Mouse (Mus musculus): ENCODE measurements around the gene 9130213A22Rik. TPM values are rescaled to one million over a fixed set of nuclear protein-coding genes. Genes with fewer than 3 reads are reported as not detected.

Gene 9130213A22Rik
- 0.11 and 0.16 TPM in 2 replicates for polyA plus RNA-seq (2016; fragmentation: Nextera tagmentation; extraction: Ambion mirVana)

- peak within 1 kb of the TSS; percentile 82 for H3K27ac ChIP-seq
- H3K27me3 ChIP-seq (ENCODE audit: poor library complexity, severe bottlenecking): peaks cover 47% of the 10 kb centered on the region
- no peaks in the 10 kb centered on the region for H3K9me3 ChIP-seq
- peak; percentile 89 for DNase-seq (ENCODE audit: extremely low spot score, low spot score)
- H3K36me3 ChIP-seq (replicated peaks): no peaks in the 10 kb centered on the region
- H3K4me1 ChIP-seq: peaks cover 71% of the 10 kb centered on the region
- under 1% methylated on average over 66 of the region's 66 CpGs for WGBS
- H3K4me3 ChIP-seq: peak within 1 kb of the TSS; percentile 84
Measured at GRCm38 (mm10) chr11:69122336-69122951, at the start of gene 9130213A22Rik. Gene 9130213A22Rik (minus strand): TSS chr11:69122589.

- 33% methylated on average over 7 of the region's 7 CpGs for WGBS
- Histone ChIP-seq H3K27ac (no peak overlapping the region), H3K36me3 (replicated peaks) (no peaks in the 10 kb centered on the region), H3K9me3 (no peaks in the 10 kb centered on the region), H3K4me1 (0 out of 2 replicates have a peak, but pooled peaks cover 7% of the 10 kb centered on the region), H3K4me3 (no peak overlapping the region), H3K27me3 (ENCODE audit: poor library complexity, severe bottlenecking) (no peaks in the 10 kb centered on the region)
- DNase-seq (ENCODE audit: extremely low spot score, low spot score): peak; percentile 35
Measured at GRCm38 (mm10) chr11:69171626-69172025, 49.2 kb upstream of the 9130213A22Rik start.

GRCm38 (mm10) chr11:69169313-69169712, 46.9 kb upstream of the 9130213A22Rik start:
- 89% methylated on average over 12 of the region's 12 CpGs for WGBS
- Histone ChIP-seq H3K9me3 (no peaks in the 10 kb centered on the region), H3K27me3 (ENCODE audit: poor library complexity, severe bottlenecking) (peaks cover 14% of the 10 kb centered on the region; the same call in 1 of the 2 replicates), H3K27ac (no peak overlapping the region), H3K4me3 (no peak overlapping the region), H3K4me1 (no peaks in the 10 kb centered on the region), H3K36me3 (replicated peaks) (no peaks in the 10 kb centered on the region)
- DNase-seq (ENCODE audit: extremely low spot score, low spot score): no peak

- H3K36me3 ChIP-seq (replicated peaks): no peaks in the 10 kb centered on the region
- DNase-seq (ENCODE audit: extremely low spot score, low spot score): peak; percentile 37
- 5% methylated on average over 18 of the region's 18 CpGs for WGBS
- H3K4me1 ChIP-seq: peaks cover 12% of the 10 kb centered on the region
- peaks cover 66% of the 10 kb centered on the region for H3K27me3 ChIP-seq (ENCODE audit: poor library complexity, severe bottlenecking)
- H3K27ac ChIP-seq: peak within 1 kb of the TSS; percentile 8; the same call in 1 of the 2 replicates
- no peaks in the 10 kb centered on the region for H3K9me3 ChIP-seq
- H3K4me3 ChIP-seq: peak within 1 kb of the TSS; percentile 33
Measured at GRCm38 (mm10) chr11:69156800-69157199, 34.4 kb upstream of the 9130213A22Rik start, which contains the start of gene Alox12b. Gene Alox12b (plus strand): TSS chr11:69156989.

GRCm38 (mm10) chr11:69155351-69155750, 33.0 kb upstream of the 9130213A22Rik start:
- WGBS: 40% methylated on average over 1 of the region's 1 CpGs

GRCm38 (mm10) chr11:69153831-69154230, 31.4 kb upstream of the 9130213A22Rik start:
- Histone ChIP-seq H3K36me3 (replicated peaks) (no peaks in the 10 kb centered on the region), H3K27me3 (ENCODE audit: poor library complexity, severe bottlenecking) (peaks cover 64% of the 10 kb centered on the region), H3K4me3 (no peak overlapping the region), H3K9me3 (no peaks in the 10 kb centered on the region), H3K4me1 (peaks cover 19% of the 10 kb centered on the region), H3K27ac (no peak overlapping the region)
- WGBS: 87% methylated on average over 8 of the region's 8 CpGs
- no peak for DNase-seq (ENCODE audit: extremely low spot score, low spot score)

More at GRCm38 (mm10) chr11:69155351-69155750, 33.0 kb upstream of the 9130213A22Rik start:
- no peak overlapping the region for H3K27ac ChIP-seq
- no peaks in the 10 kb centered on the region for H3K9me3 ChIP-seq
- no peaks in the 10 kb centered on the region for H3K36me3 ChIP-seq (replicated peaks)
- peaks cover 19% of the 10 kb centered on the region for H3K4me1 ChIP-seq
- H3K4me3 ChIP-seq: no peak overlapping the region
- H3K27me3 ChIP-seq (ENCODE audit: poor library complexity, severe bottlenecking): peaks cover 72% of the 10 kb centered on the region
- no peak for DNase-seq (ENCODE audit: extremely low spot score, low spot score)

GRCm38 (mm10) chr11:69151004-69151403, 28.6 kb upstream of the 9130213A22Rik start:
- WGBS: 58% methylated on average over 6 of the region's 6 CpGs
- H3K36me3 ChIP-seq (replicated peaks): no peaks in the 10 kb centered on the region
- H3K27me3 ChIP-seq (ENCODE audit: poor library complexity, severe bottlenecking): peaks cover 36% of the 10 kb centered on the region
- peaks cover 7% of the 10 kb centered on the region for H3K4me1 ChIP-seq
- peak overlapping the region; percentile 38 for H3K4me3 ChIP-seq
- no peaks in the 10 kb centered on the region for H3K9me3 ChIP-seq
- no peak overlapping the region for H3K27ac ChIP-seq
- no peak for DNase-seq (ENCODE audit: extremely low spot score, low spot score)

- Histone ChIP-seq H3K27me3 (ENCODE audit: poor library complexity, severe bottlenecking) (peaks cover 31% of the 10 kb centered on the region), H3K9me3 (no peaks in the 10 kb centered on the region), H3K36me3 (replicated peaks) (no peaks in the 10 kb centered on the region), H3K4me3 (peak overlapping the region; percentile 38), H3K4me1 (peaks cover 7% of the 10 kb centered on the region), H3K27ac (no peak overlapping the region)
- DNase-seq (ENCODE audit: extremely low spot score, low spot score): peak; percentile 55
- WGBS: 8% methylated on average over 7 of the region's 7 CpGs
Measured at GRCm38 (mm10) chr11:69150444-69150843, 28.1 kb upstream of the 9130213A22Rik start.

- Histone ChIP-seq H3K27ac (no peak overlapping the region), H3K9me3 (no peaks in the 10 kb centered on the region), H3K36me3 (replicated peaks) (no peaks in the 10 kb centered on the region), H3K27me3 (ENCODE audit: poor library complexity, severe bottlenecking) (peaks cover 23% of the 10 kb centered on the region), H3K4me3 (no peak overlapping the region), H3K4me1 (peaks cover 7% of the 10 kb centered on the region)
- 85% methylated on average over 6 of the region's 6 CpGs for WGBS
- DNase-seq (ENCODE audit: extremely low spot score, low spot score): no peak
Measured at GRCm38 (mm10) chr11:69149728-69150127, 27.3 kb upstream of the 9130213A22Rik start.

GRCm38 (mm10) chr11:69148451-69148960, 26.1 kb upstream of the 9130213A22Rik start:
- WGBS: 91% methylated on average over 5 of the region's 5 CpGs
- DNase-seq (ENCODE audit: extremely low spot score, low spot score): no peak
- Histone ChIP-seq H3K4me1 (peaks cover 7% of the 10 kb centered on the region), H3K4me3 (no peak overlapping the region), H3K36me3 (replicated peaks) (no peaks in the 10 kb centered on the region), H3K27me3 (ENCODE audit: poor library complexity, severe bottlenecking) (peaks cover 22% of the 10 kb centered on the region), H3K27ac (no peak overlapping the region), H3K9me3 (no peaks in the 10 kb centered on the region)

GRCm38 (mm10) chr11:69147546-69147945, 25.2 kb upstream of the 9130213A22Rik start:
- no peak overlapping the region for H3K4me3 ChIP-seq
- H3K4me1 ChIP-seq: peaks cover 7% of the 10 kb centered on the region
- no peaks in the 10 kb centered on the region for H3K36me3 ChIP-seq (replicated peaks)
- no peak for DNase-seq (ENCODE audit: extremely low spot score, low spot score)
- WGBS: 87% methylated on average over 7 of the region's 7 CpGs
- no peak overlapping the region for H3K27ac ChIP-seq
- no peaks in the 10 kb centered on the region for H3K9me3 ChIP-seq
- peaks cover 17% of the 10 kb centered on the region for H3K27me3 ChIP-seq (ENCODE audit: poor library complexity, severe bottlenecking)

- no peaks in the 10 kb centered on the region for H3K9me3 ChIP-seq
- peaks cover 15% of the 10 kb centered on the region for H3K4me1 ChIP-seq
- peaks cover 53% of the 10 kb centered on the region for H3K27me3 ChIP-seq (ENCODE audit: poor library complexity, severe bottlenecking)
- 88% methylated on average over 6 of the region's 6 CpGs for WGBS
- no peak for DNase-seq (ENCODE audit: extremely low spot score, low spot score)
- no peaks in the 10 kb centered on the region for H3K36me3 ChIP-seq (replicated peaks)
- no peak overlapping the region for H3K27ac ChIP-seq
- H3K4me3 ChIP-seq: peak overlapping the region; percentile 59; the same call in 1 of the 2 replicates
Measured at GRCm38 (mm10) chr11:69135361-69135760, 13.0 kb upstream of the 9130213A22Rik start.

- Histone ChIP-seq H3K4me3 (peak overlapping the region; percentile 59), H3K4me1 (peaks cover 15% of the 10 kb centered on the region), H3K27me3 (ENCODE audit: poor library complexity, severe bottlenecking) (peaks cover 59% of the 10 kb centered on the region), H3K9me3 (no peaks in the 10 kb centered on the region), H3K36me3 (replicated peaks) (no peaks in the 10 kb centered on the region), H3K27ac (peak overlapping the region; percentile 65)
- WGBS: 26% methylated on average over 8 of the region's 8 CpGs
- DNase-seq (ENCODE audit: extremely low spot score, low spot score): no peak
Measured at GRCm38 (mm10) chr11:69134622-69134968, 12.2 kb upstream of the 9130213A22Rik start.

Data from forebrain, embryonic 10.5 days (tissue).